8 mouse cellular contexts compared by ENCODE assay signal in genomic region chr5:43355026-43355580, GRCm38 (mm10).
DNase-seq lines count a peak whose midpoint lies in the region; ATAC-seq lines count a peak whose summit lies in the region.

No protein-coding gene starts in this region.

- DNase-seq in embryo, embryonic 10 days (ENCODE audit: low spot score): peak; percentile 88
- DNase-seq in gastrocnemius, postnatal 10 days: peak; percentile 75
- peak; percentile 85 for DNase-seq in induced T-regulatory cell, adult 2 months (ENCODE audit: low read depth)
- peak; percentile 52 to 90 for DNase-seq in left cerebral cortex, adult 9 months (ENCODE audit: low spot score in 2 of 2)
- peak; percentile 84 to 86 for DNase-seq in right cerebral cortex, postnatal 10 days (ENCODE audit: low spot score in 2 of 2)
- peak; percentile 88 for DNase-seq in urinary bladder, postnatal 14 days (ENCODE audit: low spot score)

- H3K4me1 ChIP-seq in megakaryocyte, embryonic 14.5 days: peaks cover 51% of the 10 kb centered on the region

- H3K27me3 ChIP-seq in megakaryocyte, embryonic 14.5 days (replicated peaks): no peaks in the 10 kb centered on the region

- H3K36me3 ChIP-seq in megakaryocyte, embryonic 14.5 days (replicated peaks; ENCODE audit: low read length): no peaks in the 10 kb centered on the region

- H3K4me3 ChIP-seq in megakaryocyte, embryonic 14.5 days (replicated peaks): peak overlapping the region; percentile 93

- H3K9me3 ChIP-seq in megakaryocyte, embryonic 14.5 days: no peaks in the 10 kb centered on the region

- peak; percentile 88 for ATAC-seq in activated CD4-positive, CD25-positive, alpha-beta regulatory T cell, adult 4 months

Comparison
In these comparisons a context has a peak if more than half of its experiments do, and no peak if none do; other contexts are left out.
1. Peak in every context shown above with its lines: DNase-seq, ATAC-seq and H3K4me3 ChIP-seq.